Mouse (Mus musculus): Measurements from ENCODE around the gene Mast1. TPM values are rescaled to one million over a fixed set of nuclear protein-coding genes. Genes with fewer than 3 reads are reported as not detected.

Gene Mast1
- polyA plus RNA-seq, 1 experiment: not detected

DNA sequence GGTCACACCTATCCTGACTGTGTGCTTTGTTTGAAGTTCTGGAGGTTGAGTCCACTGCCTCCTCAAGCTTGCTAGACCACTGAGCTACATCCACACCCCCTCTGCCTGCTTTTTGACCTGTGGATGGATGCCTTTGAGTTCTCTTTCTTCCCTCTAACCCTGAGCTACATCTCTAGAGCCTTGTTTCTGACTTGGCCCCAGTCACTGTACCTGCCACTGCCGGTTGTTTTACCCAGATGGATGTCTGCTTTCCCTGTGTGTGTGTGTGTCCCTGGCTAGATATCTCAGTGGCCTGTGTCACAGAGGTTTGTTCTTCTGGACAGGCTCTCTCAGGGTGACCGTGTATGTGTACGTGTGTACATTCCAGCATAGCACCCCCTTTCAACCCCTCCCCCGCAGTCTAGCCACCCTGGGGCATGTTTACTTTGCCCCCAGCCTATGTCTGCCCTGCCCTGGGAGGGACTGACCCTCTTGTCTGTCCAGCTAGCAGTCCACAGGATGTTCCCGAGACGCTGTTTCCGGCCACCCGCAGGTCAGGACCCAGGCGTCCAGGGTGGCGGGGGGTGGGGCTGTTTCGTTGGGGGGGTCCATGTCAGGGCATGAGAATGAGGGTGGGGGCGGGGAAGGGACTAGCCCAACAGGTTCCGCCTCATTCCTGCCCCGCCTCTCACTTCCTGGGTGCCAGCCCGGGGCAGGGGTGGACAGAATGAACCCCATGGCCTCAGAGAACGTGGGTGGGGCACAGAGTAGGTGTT lies 47.3 kb upstream of the Mast1 start:
- peak overlapping the region; percentile 24 for H3K4me3 ChIP-seq
- no peak overlapping the region for H3ac ChIP-seq (ENCODE audit: control insufficient read depth, insufficient read length)
- peak overlapping the region; percentile 95 for H3K4me2 ChIP-seq (ENCODE audit: low read depth)
- no peaks in the 10 kb centered on the region for H3K27me3 ChIP-seq (ENCODE audit: control insufficient read depth, insufficient read depth, insufficient read length)
- H3K36me3 ChIP-seq (ENCODE audit: control insufficient read depth, insufficient read depth): no peaks in the 10 kb centered on the region
- TF ChIP-seq MYOG (IDR thresholded peaks at IDR 0.05; ENCODE audit: control insufficient read depth in 1 of 3, insufficient read depth in 1 of 3, insufficient read length in 2 of 3, low read depth in 2 of 3) (no peak), POLR2A (IDR thresholded peaks at IDR 0.05; ENCODE audit: insufficient read length, low read depth) (peak; percentile 30), POLR2AphosphoS2 (IDR thresholded peaks at IDR 0.05; ENCODE audit: insufficient read length, low read depth) (peak; percentile 23)
- no peaks in the 10 kb centered on the region for H3K79me2 ChIP-seq (ENCODE audit: control insufficient read depth, insufficient read depth)

DNA sequence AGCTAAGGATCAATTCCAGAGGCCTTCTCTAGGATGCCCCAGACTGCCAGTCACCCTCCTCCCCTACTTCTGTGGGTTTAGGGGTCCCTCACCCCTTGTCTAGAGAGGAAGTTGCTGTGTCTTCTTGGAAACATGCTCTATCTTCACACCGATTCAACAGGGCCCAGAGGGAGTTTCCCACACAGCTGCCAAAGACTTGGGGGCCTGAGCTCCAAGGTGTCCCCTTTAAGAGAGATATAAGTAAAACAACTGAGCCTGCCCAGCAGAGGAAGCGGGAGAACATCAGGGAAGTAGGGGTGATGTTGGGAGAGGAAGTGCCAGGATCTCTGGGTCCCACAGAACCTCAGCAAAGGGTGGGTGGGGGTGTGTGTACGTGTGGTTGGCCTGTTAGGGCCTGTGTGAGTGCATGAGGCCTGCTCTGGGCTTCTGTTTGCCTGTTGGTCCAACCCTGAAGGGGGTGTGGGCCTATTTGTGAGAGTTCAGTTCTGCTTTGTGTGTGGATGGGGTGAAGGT lies 45.4 kb upstream of the Mast1 start:
- H3ac ChIP-seq (ENCODE audit: control insufficient read depth, insufficient read length): no peak overlapping the region
- no peak for TF ChIP-seq TCF12 (IDR thresholded peaks at IDR 0.05; ENCODE audit: insufficient read depth, poor library complexity, severe bottlenecking)
- no peak for TF ChIP-seq MYOG (IDR thresholded peaks at IDR 0.05; ENCODE audit: control insufficient read depth in 1 of 3, insufficient read depth in 1 of 3, insufficient read length in 2 of 3, low read depth in 2 of 3)
- TF ChIP-seq E2F4 (IDR thresholded peaks at IDR 0.05; ENCODE audit: insufficient read depth): no peak
- no peak for TF ChIP-seq MAX (IDR thresholded peaks at IDR 0.05; ENCODE audit: low read depth)
- TF ChIP-seq TCF3 (IDR thresholded peaks at IDR 0.05; ENCODE audit: insufficient read length, low read depth): no peak
- TF ChIP-seq CEBPB (IDR thresholded peaks at IDR 0.05; ENCODE audit: insufficient read depth, poor library complexity, severe bottlenecking): no peak
- no peak for TF ChIP-seq SRF (IDR thresholded peaks at IDR 0.05; ENCODE audit: control insufficient read depth, insufficient read length, low read depth)
- TF ChIP-seq POLR2A (IDR thresholded peaks at IDR 0.05; ENCODE audit: insufficient read length, low read depth): no peak
- no peak for TF ChIP-seq USF1 (IDR thresholded peaks at IDR 0.05; ENCODE audit: low read depth)
- TF ChIP-seq MYOD1 (IDR thresholded peaks at IDR 0.05; ENCODE audit: control insufficient read depth in 1 of 3, insufficient read length in 2 of 3, low read depth in 2 of 3): no peak
- no peak for TF ChIP-seq REST (IDR thresholded peaks at IDR 0.05; ENCODE audit: insufficient read depth, insufficient read length)
- TF ChIP-seq POLR2AphosphoS2 (IDR thresholded peaks at IDR 0.05; ENCODE audit: insufficient read length, low read depth): no peak
- H3K27me3 ChIP-seq (ENCODE audit: control insufficient read depth, insufficient read depth, insufficient read length): no peaks in the 10 kb centered on the region
- peaks cover 8% of the 10 kb centered on the region for H3K79me2 ChIP-seq (ENCODE audit: control insufficient read depth, insufficient read depth)
- H3K4me3 ChIP-seq: no peak overlapping the region
- H3K36me3 ChIP-seq (ENCODE audit: control insufficient read depth, insufficient read depth): no peaks in the 10 kb centered on the region
- peak overlapping the region; percentile 62 for H3K4me2 ChIP-seq (ENCODE audit: low read depth)

DNA sequence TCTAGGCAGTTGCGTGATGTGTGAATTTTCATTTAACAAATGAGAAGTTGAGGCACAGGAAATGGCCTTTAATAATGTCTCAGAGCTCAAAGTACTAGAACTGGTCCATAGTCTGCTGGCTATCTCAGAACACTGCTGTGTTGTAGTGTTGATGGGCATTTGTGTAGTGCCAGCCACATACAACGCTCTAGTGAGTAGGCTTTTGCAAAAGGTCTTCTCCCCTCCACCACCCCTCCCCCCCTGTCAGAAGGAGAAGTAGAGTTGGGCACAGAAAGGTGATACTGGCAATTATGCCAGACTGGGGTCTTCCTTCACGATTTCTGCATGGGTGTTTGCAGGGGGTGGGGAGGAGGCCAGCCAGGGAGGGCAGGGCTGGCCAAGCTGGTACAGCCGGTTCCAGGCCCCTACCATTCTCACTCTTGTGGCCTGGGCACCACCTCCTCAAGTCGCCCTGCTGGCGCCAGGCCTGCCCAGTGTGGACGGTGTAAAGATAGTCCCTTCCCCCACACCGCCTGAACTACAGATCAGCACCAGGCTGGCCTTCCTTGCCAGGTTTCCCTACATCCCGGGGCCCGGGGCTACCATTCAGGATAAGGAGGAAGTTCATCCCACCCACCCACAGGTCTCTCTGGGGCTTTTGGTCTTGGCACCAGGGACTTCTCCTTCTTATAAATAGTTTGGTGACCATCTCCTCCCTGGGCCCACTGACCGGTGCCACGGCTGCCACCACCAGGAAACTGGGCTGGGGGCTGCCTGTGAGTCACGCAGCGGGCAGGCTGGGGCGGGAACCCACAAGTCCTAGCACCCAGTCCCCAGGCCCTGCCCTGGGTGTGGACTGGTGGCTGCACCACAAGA lies 44.7 kb upstream of the Mast1 start:
- Histone ChIP-seq H3K36me3 (ENCODE audit: control insufficient read depth, insufficient read depth) (no peaks in the 10 kb centered on the region), H3ac (ENCODE audit: control insufficient read depth, insufficient read length) (no peak overlapping the region), H3K27me3 (ENCODE audit: control insufficient read depth, insufficient read depth, insufficient read length) (no peaks in the 10 kb centered on the region), H3K79me2 (ENCODE audit: control insufficient read depth, insufficient read depth) (peaks cover 15% of the 10 kb centered on the region), H3K4me2 (ENCODE audit: low read depth) (peak overlapping the region; percentile 62), H3K4me3 (no peak overlapping the region)
- TF ChIP-seq TCF12 (IDR thresholded peaks at IDR 0.05; ENCODE audit: insufficient read depth, poor library complexity, severe bottlenecking) (no peak), MYOD1 (IDR thresholded peaks at IDR 0.05; ENCODE audit: control insufficient read depth in 1 of 3, insufficient read length in 2 of 3, low read depth in 2 of 3) (peak in 1 of 3 experiments; percentile 50), POLR2AphosphoS2 (IDR thresholded peaks at IDR 0.05; ENCODE audit: insufficient read length, low read depth) (peak; percentile 59), USF1 (IDR thresholded peaks at IDR 0.05; ENCODE audit: low read depth) (no peak), SRF (IDR thresholded peaks at IDR 0.05; ENCODE audit: control insufficient read depth, insufficient read length, low read depth) (no peak), MAX (IDR thresholded peaks at IDR 0.05; ENCODE audit: low read depth) (no peak), REST (IDR thresholded peaks at IDR 0.05; ENCODE audit: insufficient read depth, insufficient read length) (no peak), MYOG (IDR thresholded peaks at IDR 0.05; ENCODE audit: control insufficient read depth in 1 of 3, insufficient read depth in 1 of 3, insufficient read length in 2 of 3, low read depth in 2 of 3) (peak in 1 of 3 experiments; percentile 59), POLR2A (IDR thresholded peaks at IDR 0.05; ENCODE audit: insufficient read length, low read depth) (peak; percentile 11)

DNA sequence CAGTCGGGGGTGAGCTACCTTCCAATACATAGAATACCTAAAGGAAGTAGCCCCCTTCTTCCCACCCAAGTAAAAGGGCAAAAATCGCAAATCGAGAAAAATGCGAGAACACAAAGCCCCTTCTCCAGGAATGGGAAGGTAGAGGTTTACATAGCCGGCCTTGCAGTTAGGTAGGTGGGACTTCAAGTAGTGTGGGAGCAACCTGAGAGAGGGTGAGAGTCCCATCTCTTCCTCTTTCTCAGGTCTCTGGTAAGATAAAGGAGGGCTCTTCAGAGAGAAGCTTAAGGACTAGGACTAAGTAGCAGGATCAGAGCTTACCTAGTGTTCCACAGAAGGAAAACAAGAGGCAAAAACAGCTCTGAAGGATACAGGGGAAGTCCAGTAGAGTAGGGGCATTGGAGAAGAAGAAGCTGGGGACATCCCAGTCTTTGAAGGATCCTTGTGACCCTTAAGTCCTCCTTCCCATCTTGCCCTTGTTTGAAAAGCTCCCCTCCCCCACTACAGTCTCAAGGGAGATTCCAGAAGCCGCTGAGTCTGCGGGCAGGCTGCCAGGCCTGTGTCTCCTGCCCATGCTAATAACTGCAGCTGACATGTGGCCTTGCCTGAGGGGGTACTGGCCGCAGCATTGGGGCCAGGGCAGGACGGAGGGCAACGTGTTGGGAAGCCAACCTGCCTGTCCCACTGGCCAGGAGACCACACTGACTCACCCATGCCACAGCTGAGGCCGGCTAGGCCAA lies 43.6 kb upstream of the Mast1 start:
- no peaks in the 10 kb centered on the region for H3K36me3 ChIP-seq (ENCODE audit: control insufficient read depth, insufficient read depth)
- H3ac ChIP-seq (ENCODE audit: control insufficient read depth, insufficient read length): peak overlapping the region; percentile 9
- H3K79me2 ChIP-seq (ENCODE audit: control insufficient read depth, insufficient read depth): peaks cover 18% of the 10 kb centered on the region
- peak; percentile 45 for TF ChIP-seq TCF12 (IDR thresholded peaks at IDR 0.05; ENCODE audit: insufficient read depth, poor library complexity, severe bottlenecking)
- TF ChIP-seq MYOD1 (IDR thresholded peaks at IDR 0.05; ENCODE audit: control insufficient read depth in 1 of 3, insufficient read length in 2 of 3, low read depth in 2 of 3): peak in 2 of 3 experiments; percentile 90 to 98
- peak; percentile 79 for TF ChIP-seq TCF3 (IDR thresholded peaks at IDR 0.05; ENCODE audit: insufficient read length, low read depth)
- no peak for TF ChIP-seq REST (IDR thresholded peaks at IDR 0.05; ENCODE audit: insufficient read depth, insufficient read length)
- peak; percentile 79 for TF ChIP-seq POLR2A (IDR thresholded peaks at IDR 0.05; ENCODE audit: insufficient read length, low read depth)
- peak; percentile 83 for TF ChIP-seq POLR2AphosphoS2 (IDR thresholded peaks at IDR 0.05; ENCODE audit: insufficient read length, low read depth)
- no peak for TF ChIP-seq MAX (IDR thresholded peaks at IDR 0.05; ENCODE audit: low read depth)
- TF ChIP-seq MYOG (IDR thresholded peaks at IDR 0.05; ENCODE audit: control insufficient read depth in 1 of 3, insufficient read depth in 1 of 3, insufficient read length in 2 of 3, low read depth in 2 of 3): peak; percentile 35 to 99 (median 98)
- peak; percentile 14 for TF ChIP-seq USF1 (IDR thresholded peaks at IDR 0.05; ENCODE audit: low read depth)
- H3K27me3 ChIP-seq (ENCODE audit: control insufficient read depth, insufficient read depth, insufficient read length): no peaks in the 10 kb centered on the region
- peak overlapping the region; percentile 92 for H3K4me3 ChIP-seq
- peak overlapping the region; percentile 95 for H3K4me2 ChIP-seq (ENCODE audit: low read depth)
